Mouse (Mus musculus): ENCODE results near the gene Sox2. TPM values are rescaled to one million over a fixed set of nuclear protein-coding genes. Genes with fewer than 3 reads are reported as not detected.

Sox2 gene
- polyA plus RNA-seq, 1 experiment, result not detected

- Histone ChIP-seq H3K36me3 (ENCODE audit: control insufficient read depth, insufficient read depth, low read length) (no peaks in the 10 kb centered on the region), H3K27me3 (ENCODE audit: control insufficient read depth, insufficient read depth, low read length) (no peaks in the 10 kb centered on the region), H3K4me1 (ENCODE audit: control insufficient read depth, insufficient read depth, insufficient read length) (no peaks in the 10 kb centered on the region), H3K4me3 (ENCODE audit: extremely low read depth, insufficient read depth, insufficient read length) (no peak overlapping the region), H3K27ac (ENCODE audit: insufficient read depth, low read length) (no peak overlapping the region)
- no peak for DNase-seq (ENCODE audit: low read depth in 1 of 2, low spot score in 2 of 2)
- TF ChIP-seq CTCF (IDR thresholded peaks at IDR 0.05; ENCODE audit: extremely low read depth, insufficient read depth, insufficient read length, insufficient replicate concordance) (no peak), POLR2A (IDR thresholded peaks at IDR 0.05; ENCODE audit: low read depth, low read length) (no peak)
- 20% methylated on average over 15 of the region's 15 CpGs for WGBS
Measured at GRCm38 (mm10) chr3:34671024-34671660, 20.9 kb downstream of the Sox2 start.

GRCm38 (mm10) chr3:34678840-34679239, 28.6 kb downstream of the Sox2 start:
- H3K4me3 ChIP-seq (ENCODE audit: extremely low read depth, insufficient read depth, insufficient read length), result no peak overlapping the region
- no peak for DNase-seq (ENCODE audit: low read depth in 1 of 2, low spot score in 2 of 2)
- H3K4me1 ChIP-seq (ENCODE audit: control insufficient read depth, insufficient read depth, insufficient read length), result no peaks in the 10 kb centered on the region
- no peak for TF ChIP-seq POLR2A (IDR thresholded peaks at IDR 0.05; ENCODE audit: low read depth, low read length)
- no peak for TF ChIP-seq CTCF (IDR thresholded peaks at IDR 0.05; ENCODE audit: extremely low read depth, insufficient read depth, insufficient read length, insufficient replicate concordance)
- H3K27me3 ChIP-seq (ENCODE audit: control insufficient read depth, insufficient read depth, low read length), result no peaks in the 10 kb centered on the region
- no peaks in the 10 kb centered on the region for H3K36me3 ChIP-seq (ENCODE audit: control insufficient read depth, insufficient read depth, low read length)
- WGBS, result 54% methylated on average over 7 of the region's 7 CpGs
- no peak overlapping the region for H3K27ac ChIP-seq (ENCODE audit: insufficient read depth, low read length)

- no peak for TF ChIP-seq CTCF (IDR thresholded peaks at IDR 0.05; ENCODE audit: extremely low read depth, insufficient read depth, insufficient read length, insufficient replicate concordance)
- no peak for TF ChIP-seq POLR2A (IDR thresholded peaks at IDR 0.05; ENCODE audit: low read depth, low read length)
- Histone ChIP-seq H3K4me1 (ENCODE audit: control insufficient read depth, insufficient read depth, insufficient read length) (no peaks in the 10 kb centered on the region), H3K27ac (ENCODE audit: insufficient read depth, low read length) (no peak overlapping the region), H3K36me3 (ENCODE audit: control insufficient read depth, insufficient read depth, low read length) (no peaks in the 10 kb centered on the region), H3K27me3 (ENCODE audit: control insufficient read depth, insufficient read depth, low read length) (no peaks in the 10 kb centered on the region), H3K4me3 (ENCODE audit: extremely low read depth, insufficient read depth, insufficient read length) (no peak overlapping the region)
- WGBS, result 58% methylated on average over 2 of the region's 2 CpGs
- DNase-seq (ENCODE audit: low read depth in 1 of 2, low spot score in 2 of 2), result no peak
Measured at GRCm38 (mm10) chr3:34679439-34679838, 29.2 kb downstream of the Sox2 start.

- WGBS, result 77% methylated on average over 3 of the region's 3 CpGs
- TF ChIP-seq POLR2A (IDR thresholded peaks at IDR 0.05; ENCODE audit: low read depth, low read length), result no peak
- no peak for TF ChIP-seq CTCF (IDR thresholded peaks at IDR 0.05; ENCODE audit: extremely low read depth, insufficient read depth, insufficient read length, insufficient replicate concordance)
- DNase-seq (ENCODE audit: low read depth in 1 of 2, low spot score in 2 of 2), result no peak
- Histone ChIP-seq H3K27me3 (ENCODE audit: control insufficient read depth, insufficient read depth, low read length) (no peaks in the 10 kb centered on the region), H3K4me1 (ENCODE audit: control insufficient read depth, insufficient read depth, insufficient read length) (no peaks in the 10 kb centered on the region), H3K27ac (ENCODE audit: insufficient read depth, low read length) (no peak overlapping the region), H3K36me3 (ENCODE audit: control insufficient read depth, insufficient read depth, low read length) (no peaks in the 10 kb centered on the region), H3K4me3 (ENCODE audit: extremely low read depth, insufficient read depth, insufficient read length) (no peak overlapping the region)
Measured at GRCm38 (mm10) chr3:34679921-34680320, 29.7 kb downstream of the Sox2 start.

GRCm38 (mm10) chr3:34688072-34688471, 37.9 kb downstream of the Sox2 start:
- Histone ChIP-seq H3K4me1 (ENCODE audit: control insufficient read depth, insufficient read depth, insufficient read length) (no peaks in the 10 kb centered on the region), H3K4me3 (ENCODE audit: extremely low read depth, insufficient read depth, insufficient read length) (no peak overlapping the region), H3K36me3 (ENCODE audit: control insufficient read depth, insufficient read depth, low read length) (no peaks in the 10 kb centered on the region), H3K27me3 (ENCODE audit: control insufficient read depth, insufficient read depth, low read length) (no peaks in the 10 kb centered on the region), H3K27ac (ENCODE audit: insufficient read depth, low read length) (no peak overlapping the region)
- TF ChIP-seq POLR2A (IDR thresholded peaks at IDR 0.05; ENCODE audit: low read depth, low read length), result no peak
- TF ChIP-seq CTCF (IDR thresholded peaks at IDR 0.05; ENCODE audit: extremely low read depth, insufficient read depth, insufficient read length, insufficient replicate concordance), result no peak
- no peak for DNase-seq (ENCODE audit: low read depth in 1 of 2, low spot score in 2 of 2)
- WGBS, result 80% methylated on average over 6 of the region's 6 CpGs

- no peaks in the 10 kb centered on the region for H3K36me3 ChIP-seq (ENCODE audit: control insufficient read depth, insufficient read depth, low read length)
- H3K4me3 ChIP-seq (ENCODE audit: extremely low read depth, insufficient read depth, insufficient read length), result no peak overlapping the region
- no peaks in the 10 kb centered on the region for H3K27me3 ChIP-seq (ENCODE audit: control insufficient read depth, insufficient read depth, low read length)
- H3K27ac ChIP-seq (ENCODE audit: insufficient read depth, low read length), result no peak overlapping the region
- WGBS, result 28% methylated on average over 20 of the region's 20 CpGs
- TF ChIP-seq CTCF (IDR thresholded peaks at IDR 0.05; ENCODE audit: extremely low read depth, insufficient read depth, insufficient read length, insufficient replicate concordance), result no peak
- TF ChIP-seq POLR2A (IDR thresholded peaks at IDR 0.05; ENCODE audit: low read depth, low read length), result no peak
- DNase-seq (ENCODE audit: low read depth in 1 of 2, low spot score in 2 of 2), result no peak
- H3K4me1 ChIP-seq (ENCODE audit: control insufficient read depth, insufficient read depth, insufficient read length), result no peaks in the 10 kb centered on the region
Measured at GRCm38 (mm10) chr3:34691703-34692393, 41.6 kb downstream of the Sox2 start.

GRCm38 (mm10) chr3:34692394-34692745, 42.2 kb downstream of the Sox2 start:
- TF ChIP-seq POLR2A (IDR thresholded peaks at IDR 0.05; ENCODE audit: low read depth, low read length), result no peak
- no peak for TF ChIP-seq CTCF (IDR thresholded peaks at IDR 0.05; ENCODE audit: extremely low read depth, insufficient read depth, insufficient read length, insufficient replicate concordance)
- no peak overlapping the region for H3K27ac ChIP-seq (ENCODE audit: insufficient read depth, low read length)
- no peaks in the 10 kb centered on the region for H3K27me3 ChIP-seq (ENCODE audit: control insufficient read depth, insufficient read depth, low read length)
- no peak for DNase-seq (ENCODE audit: low read depth in 1 of 2, low spot score in 2 of 2)
- H3K4me3 ChIP-seq (ENCODE audit: extremely low read depth, insufficient read depth, insufficient read length), result no peak overlapping the region
- H3K36me3 ChIP-seq (ENCODE audit: control insufficient read depth, insufficient read depth, low read length), result no peaks in the 10 kb centered on the region
- 39% methylated on average over 15 of the region's 15 CpGs for WGBS
- no peaks in the 10 kb centered on the region for H3K4me1 ChIP-seq (ENCODE audit: control insufficient read depth, insufficient read depth, insufficient read length)
